Mouse (Mus musculus) myocyte (in vitro differentiated cells): ENCODE measurements around the gene Cbfa2t3. TPM values are rescaled to one million over a fixed set of nuclear protein-coding genes. Genes with fewer than 3 reads are reported as not detected.
"Not testable (repeated sequence)": the region's sequence is repeated elsewhere in the genome, so short reads cannot be mapped to it uniquely, and the experiment has no call there.

Experiments
- H3K27me3 ChIP-seq: one replicate; pipeline ENCODE4 v1.6.1; 2011; ENCODE audit not compliant: control insufficient read depth, insufficient read depth, insufficient read length
- H3K36me3 ChIP-seq: one replicate; pipeline ENCODE4 v1.6.1; 2011; ENCODE audit not compliant: control insufficient read depth, insufficient read depth
- H3K4me2 ChIP-seq: one replicate; pipeline ENCODE4 v1.6.1; 2011; ENCODE audit warnings: low read depth, control low read depth
- H3K4me3 ChIP-seq: one replicate; pipeline ENCODE4 v1.5.1; 2011; ENCODE audit warnings: mild to moderate bottlenecking, control low read depth, moderate library complexity
- H3K79me2 ChIP-seq: one replicate; pipeline ENCODE4 v1.6.1; 2011; ENCODE audit not compliant: control insufficient read depth, insufficient read depth
- H3ac ChIP-seq: one replicate; pipeline ENCODE4 v1.6.1; 2011; ENCODE audit not compliant: control insufficient read depth, insufficient read length
- CEBPB ChIP-seq: IDR thresholded peaks from 2 replicates; pipeline ENCODE4 v1.6.1; 2011; ENCODE audit warnings: mild to moderate bottlenecking, moderate library complexity; ENCODE audit not compliant: poor library complexity, insufficient read depth, severe bottlenecking
- E2F4 ChIP-seq: IDR thresholded peaks from one replicate; pipeline ENCODE4 v1.6.1; 2011; ENCODE audit warnings: mild to moderate bottlenecking, control low read depth, moderate library complexity; ENCODE audit not compliant: insufficient read depth
- MAX ChIP-seq: IDR thresholded peaks from one replicate; pipeline ENCODE4 v1.6.1; 2011; ENCODE audit warnings: low read depth, mild to moderate bottlenecking, control low read depth
- MYOD1 ChIP-seq, 3 experiments: IDR thresholded peaks; one replicate each; pipeline ENCODE4 v1.6.1; 2011; ENCODE audit warnings: control low read depth in 2 of 3, low read depth in 2 of 3, mild to moderate bottlenecking in 2 of 3, moderate library complexity in 1 of 3; ENCODE audit not compliant: insufficient read length in 2 of 3, control insufficient read depth in 1 of 3
- MYOG ChIP-seq, 3 experiments: IDR thresholded peaks; one replicate each; pipeline ENCODE4 v1.6.1; 2011; ENCODE audit warnings: control low read depth in 2 of 3, low read depth in 2 of 3, mild to moderate bottlenecking in 2 of 3; ENCODE audit not compliant: insufficient read length in 2 of 3, control insufficient read depth in 1 of 3, insufficient read depth in 1 of 3
- POLR2A ChIP-seq: IDR thresholded peaks from one replicate; pipeline ENCODE4 v1.6.1; 2011; ENCODE audit warnings: low read depth, mild to moderate bottlenecking, control low read depth, moderate library complexity; ENCODE audit not compliant: insufficient read length
- POLR2AphosphoS2 ChIP-seq: IDR thresholded peaks from one replicate; pipeline ENCODE4 v1.6.1; 2011; ENCODE audit warnings: low read depth, control low read depth; ENCODE audit not compliant: insufficient read length
- REST ChIP-seq: IDR thresholded peaks from one replicate; pipeline ENCODE4 v1.6.1; 2011; ENCODE audit warnings: mild to moderate bottlenecking, control low read depth, moderate library complexity; ENCODE audit not compliant: insufficient read depth, insufficient read length
- SRF ChIP-seq: IDR thresholded peaks from one replicate; pipeline ENCODE4 v1.6.1; 2011; ENCODE audit warnings: low read depth; ENCODE audit not compliant: control insufficient read depth, insufficient read length
- TCF12 ChIP-seq: IDR thresholded peaks from one replicate; pipeline ENCODE4 v1.6.1; 2011; ENCODE audit warnings: mild to moderate bottlenecking, control low read depth; ENCODE audit not compliant: poor library complexity, insufficient read depth, severe bottlenecking
- TCF3 ChIP-seq: IDR thresholded peaks from one replicate; pipeline ENCODE4 v1.6.1; 2011; ENCODE audit warnings: low read depth, control low read depth; ENCODE audit not compliant: insufficient read length
- USF1 ChIP-seq: IDR thresholded peaks from one replicate; pipeline ENCODE4 v1.6.1; 2011; ENCODE audit warnings: low read depth, mild to moderate bottlenecking, control low read depth, moderate library complexity
- polyA plus RNA-seq: library from polyadenylated mRNA; unstranded; fragments of >200 nt; fragmentation: generic; extraction: Trizol; gene quantifications from one replicate; pipeline ENCODE4 v1.2.1, GENCODE M21; 2012; ENCODE audit warnings: missing spikeins

Cbfa2t3 gene
- polyA plus RNA-seq, 1 experiment: 29.5 TPM

GRCm38 (mm10) chr8:122637230-122637629, 61.7 kb downstream of the Cbfa2t3 start:
- H3K4me2 ChIP-seq: no peak overlapping the region
- no peak overlapping the region for H3ac ChIP-seq
- H3K27me3 ChIP-seq: peaks cover 23% of the 10 kb centered on the region
- no peak overlapping the region for H3K4me3 ChIP-seq
- no peaks in the 10 kb centered on the region for H3K36me3 ChIP-seq
- TF ChIP-seq POLR2AphosphoS2 (no peak), MYOG (IDR thresholded peaks at IDR 0.05; ENCODE audit: control insufficient read depth in 1 of 3, insufficient read depth in 1 of 3, insufficient read length in 2 of 3, low read depth in 2 of 3) (peak in 2 of 3 experiments; percentile 38 to 62), USF1 (no peak), E2F4 (no peak), REST (no peak), TCF12 (peak; percentile 63), CEBPB (no peak), POLR2A (no peak), SRF (peak; percentile 9), TCF3 (peak; percentile 86), MYOD1 (IDR thresholded peaks at IDR 0.05; ENCODE audit: control insufficient read depth in 1 of 3, insufficient read length in 2 of 3, low read depth in 2 of 3) (peak; percentile 56 to 89 (median 76)), MAX (no peak)
- no peaks in the 10 kb centered on the region for H3K79me2 ChIP-seq

- Histone ChIP-seq H3K79me2 (no peaks in the 10 kb centered on the region), H3K27me3 (peaks cover 23% of the 10 kb centered on the region), H3ac (no peak overlapping the region), H3K4me3 (no peak overlapping the region), H3K4me2 (peak overlapping the region; percentile 45), H3K36me3 (no peaks in the 10 kb centered on the region)
- TF ChIP-seq E2F4 (no peak), USF1 (no peak), SRF (no peak), POLR2AphosphoS2 (peak; percentile 47), MAX (no peak), MYOD1 (IDR thresholded peaks at IDR 0.05; ENCODE audit: control insufficient read depth in 1 of 3, insufficient read length in 2 of 3, low read depth in 2 of 3) (peak; percentile 92 to 97 (median 96)), REST (no peak), TCF12 (peak; percentile 99), POLR2A (no peak), MYOG (IDR thresholded peaks at IDR 0.05; ENCODE audit: control insufficient read depth in 1 of 3, insufficient read depth in 1 of 3, insufficient read length in 2 of 3, low read depth in 2 of 3) (peak; percentile 96 to 99 (median 97)), TCF3 (peak; percentile 97), CEBPB (no peak)
These were observed 62.1 kb downstream of the Cbfa2t3 start for GRCm38 (mm10) chr8:122636803-122637175.

- no peaks in the 10 kb centered on the region for H3K36me3 ChIP-seq
- peak; percentile 70; the same call in 1 of the 2 replicates for TF ChIP-seq CEBPB
- peak in 1 of 3 experiments; percentile 22 for TF ChIP-seq MYOG (IDR thresholded peaks at IDR 0.05; ENCODE audit: control insufficient read depth in 1 of 3, insufficient read depth in 1 of 3, insufficient read length in 2 of 3, low read depth in 2 of 3)
- TF ChIP-seq POLR2A: no peak
- TF ChIP-seq TCF12: peak; percentile 60
- TF ChIP-seq MYOD1 (IDR thresholded peaks at IDR 0.05; ENCODE audit: control insufficient read depth in 1 of 3, insufficient read length in 2 of 3, low read depth in 2 of 3): peak in 1 of 3 experiments; percentile 31
- TF ChIP-seq USF1: no peak
- TF ChIP-seq TCF3: no peak
- H3K27me3 ChIP-seq: peaks cover 23% of the 10 kb centered on the region
- H3K4me2 ChIP-seq: peak overlapping the region; percentile 45
- H3K4me3 ChIP-seq: no peak overlapping the region
- no peaks in the 10 kb centered on the region for H3K79me2 ChIP-seq
- H3ac ChIP-seq: no peak overlapping the region
These were observed 62.8 kb downstream of the Cbfa2t3 start for GRCm38 (mm10) chr8:122635878-122636802.

GRCm38 (mm10) chr8:122633205-122633604, 65.7 kb downstream of the Cbfa2t3 start:
- no peak for TF ChIP-seq TCF12
- no peak for TF ChIP-seq MAX
- TF ChIP-seq SRF: no peak
- no peak for TF ChIP-seq REST
- TF ChIP-seq CEBPB: no peak
- TF ChIP-seq MYOD1 (IDR thresholded peaks at IDR 0.05; ENCODE audit: control insufficient read depth in 1 of 3, insufficient read length in 2 of 3, low read depth in 2 of 3): no peak
- no peak for TF ChIP-seq POLR2A
- no peak for TF ChIP-seq E2F4
- no peak for TF ChIP-seq USF1
- no peak for TF ChIP-seq MYOG (IDR thresholded peaks at IDR 0.05; ENCODE audit: control insufficient read depth in 1 of 3, insufficient read depth in 1 of 3, insufficient read length in 2 of 3, low read depth in 2 of 3)
- no peak for TF ChIP-seq TCF3
- TF ChIP-seq POLR2AphosphoS2: no peak
- peaks cover 39% of the 10 kb centered on the region for H3K27me3 ChIP-seq

GRCm38 (mm10) chr8:122632134-122632533, 66.8 kb downstream of the Cbfa2t3 start:
- H3K4me2 ChIP-seq, H3K4me3 ChIP-seq, H3K79me2 ChIP-seq, H3K36me3 ChIP-seq, H3ac ChIP-seq: not testable (repeated sequence)
- H3K27me3 ChIP-seq: peaks cover 39% of the 10 kb centered on the region

More at GRCm38 (mm10) chr8:122633205-122633604, 65.7 kb downstream of the Cbfa2t3 start:
- Histone ChIP-seq H3K79me2 (no peaks in the 10 kb centered on the region), H3K4me2 (no peak overlapping the region), H3K4me3 (no peak overlapping the region), H3ac (no peak overlapping the region), H3K36me3 (no peaks in the 10 kb centered on the region)
